Mouse (Mus musculus) gonadal fat pad, adult 2 months (tissue): ENCODE measurements around the gene Wfdc17. TPM values are rescaled to one million over a fixed set of nuclear protein-coding genes. Genes with fewer than 3 reads are reported as not detected.

Experiments used
- DNase-seq: peaks from one replicate; pipeline ENCODE4 v3.0.0-alpha.2; 2012; ENCODE audit warnings: low read depth
- polyA plus RNA-seq: library from polyadenylated mRNA; depleted of rRNA; stranded (reverse); fragments of >200 nt; gene quantifications from 2 replicates; pipeline ENCODE4 v1.2.3, GENCODE M21; 2012; rRNA removed

The Wfdc17 gene
- polyA plus RNA-seq, 1 experiment = 15.9 TPM

- no peak for DNase-seq
Measured at GRCm38 (mm10) chr11:83740443-83740991, 36.7 kb downstream of the Wfdc17 start.

DNA sequence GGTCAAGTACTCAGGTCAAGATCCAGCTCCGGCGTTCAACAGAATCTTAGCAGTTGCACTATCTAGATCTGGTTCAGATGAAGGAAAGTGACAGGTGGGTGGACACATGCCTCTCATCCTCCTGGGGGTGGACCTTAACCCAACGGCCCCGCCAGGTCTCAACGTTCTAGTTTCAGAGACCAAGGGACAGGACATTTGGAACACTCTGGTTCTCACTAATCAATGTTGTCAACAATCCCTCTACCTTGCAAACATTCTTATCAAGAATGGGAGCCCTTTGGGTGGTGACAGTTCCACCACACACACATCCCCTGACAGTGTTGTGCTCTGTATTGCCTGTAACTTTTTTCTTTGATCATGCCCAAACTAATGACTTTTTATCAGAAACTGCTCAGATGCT lies 38.0 kb downstream of the Wfdc17 start:
- DNase-seq = no peak

GRCm38 (mm10) chr11:83742731-83743355 lies 39.1 kb downstream of the Wfdc17 start:
- no peak for DNase-seq

GRCm38 (mm10) chr11:83743525-83743924 lies 39.7 kb downstream of the Wfdc17 start:
- DNase-seq = no peak

- DNase-seq = no peak
Measured at GRCm38 (mm10) chr11:83746152-83746551, 42.4 kb downstream of the Wfdc17 start.

DNA sequence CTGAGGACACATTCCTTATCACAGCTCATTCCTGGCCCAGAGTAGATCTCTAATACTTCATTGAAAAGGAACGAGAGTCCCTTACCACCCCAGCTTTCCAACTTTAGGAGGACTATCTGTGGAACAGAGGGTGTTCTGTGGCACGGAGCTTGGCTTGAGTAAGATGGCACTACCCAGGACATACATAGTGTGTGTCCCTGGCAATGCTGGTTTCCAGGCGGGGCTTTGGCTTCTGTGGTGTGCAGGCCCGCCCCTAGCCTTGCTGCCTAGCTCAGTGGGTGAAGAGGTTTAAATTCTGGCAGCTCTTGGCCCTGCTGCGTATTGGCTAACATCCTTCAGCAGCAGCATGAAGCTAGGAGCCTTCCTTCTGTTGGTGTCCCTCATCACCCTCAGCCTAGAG lies 42.9 kb downstream of the Wfdc17 start, which contains the start of gene Wfdc21:
TSS of gene Wfdc21 (plus strand) at position 260 of the 400 bp plus-strand sequence.
- no peak for DNase-seq

DNA sequence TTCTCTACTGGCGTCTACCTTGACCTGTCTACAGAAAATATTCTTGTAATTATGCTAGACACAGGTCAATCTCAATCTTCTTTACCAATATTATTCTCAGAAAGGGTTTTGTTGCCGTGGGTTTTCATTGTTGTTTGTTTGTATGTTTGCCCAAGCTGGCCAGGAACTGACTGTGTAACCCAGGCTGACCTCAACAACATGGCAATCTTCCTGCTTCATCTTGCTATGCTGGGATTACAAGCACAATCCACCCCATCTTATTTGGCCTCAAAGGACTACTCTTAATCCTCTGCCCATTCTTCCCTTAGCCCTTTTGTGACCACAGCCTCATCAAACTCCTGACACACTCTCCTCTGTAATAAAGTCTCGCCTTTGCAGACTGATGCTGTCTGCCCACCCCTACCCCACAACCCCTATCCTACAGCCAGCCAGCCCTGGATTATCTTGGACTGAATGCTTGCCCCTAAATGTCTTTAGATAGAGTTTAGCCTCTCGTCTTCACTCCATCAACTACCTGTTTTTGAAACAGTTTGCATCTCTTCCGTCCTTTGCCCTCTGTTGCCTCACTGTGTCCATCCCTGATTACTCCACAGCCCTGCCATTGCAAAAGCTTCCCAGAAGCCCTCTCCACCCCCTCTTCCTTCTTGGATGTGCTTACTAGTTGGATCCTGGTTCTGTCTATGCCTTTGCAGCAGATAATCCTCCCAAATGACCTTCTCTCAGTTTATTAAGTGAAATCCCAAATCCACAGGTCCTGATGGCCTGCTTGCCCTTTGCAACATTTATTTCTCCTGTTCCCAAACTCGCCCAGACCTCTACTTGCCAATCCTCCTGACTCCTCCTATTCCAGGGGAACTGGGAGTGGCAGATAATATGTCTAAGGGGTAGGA lies 43.8 kb downstream of the Wfdc17 start:
- no peak for DNase-seq

DNA sequence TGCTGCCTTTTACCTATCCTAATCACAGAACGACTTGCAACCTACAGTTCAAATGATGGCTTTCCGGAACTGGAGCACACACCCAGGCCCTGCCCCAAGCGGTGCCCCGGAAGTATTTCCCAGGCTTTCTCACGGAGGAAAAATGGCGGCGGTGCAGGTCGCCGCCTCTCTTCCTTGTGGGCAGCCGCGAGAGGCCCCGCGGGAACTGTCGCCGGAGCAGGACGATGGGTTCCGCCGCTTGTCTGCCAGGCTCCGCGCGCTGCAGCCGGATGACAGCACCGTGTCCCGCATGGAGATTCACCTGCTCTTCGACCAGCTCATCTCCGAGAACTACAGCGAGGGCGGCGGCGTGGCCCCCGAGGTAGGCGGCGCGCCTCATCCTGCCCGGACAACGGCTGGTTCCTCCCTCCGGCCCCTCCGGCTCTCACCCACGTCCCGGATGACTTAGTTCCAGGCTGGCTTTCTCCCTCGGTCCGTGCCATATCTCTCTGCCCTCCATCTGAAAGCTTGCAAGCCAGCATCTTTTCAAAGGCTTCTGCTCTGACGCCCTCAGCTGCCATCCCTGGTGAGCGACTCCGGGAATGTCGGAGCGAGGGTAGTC lies 49.9 kb downstream of the Wfdc17 start, which contains the start of gene Heatr6:
TSS of gene Heatr6 (plus strand) at position 116 of the 601 bp plus-strand sequence.
- DNase-seq = no peak

DNA sequence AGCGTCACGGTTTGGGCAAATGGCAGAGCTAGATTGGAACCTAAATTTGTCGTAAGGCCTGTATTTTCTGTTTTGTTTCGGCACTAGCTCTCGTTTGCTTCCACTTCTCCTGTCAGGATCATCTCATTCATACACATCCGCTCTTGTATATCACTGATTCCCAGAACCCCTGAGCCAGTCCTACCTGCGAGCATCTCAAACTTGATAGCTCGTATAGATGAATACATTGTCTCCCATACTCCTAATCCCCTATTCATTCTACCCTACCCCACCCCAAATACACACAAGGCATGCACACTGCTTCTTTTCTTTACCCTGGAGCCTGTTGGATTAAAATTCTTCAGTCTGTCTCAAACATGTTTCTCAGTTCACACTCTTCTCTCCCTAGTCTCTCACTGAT lies 50.4 kb downstream of the Wfdc17 start:
- DNase-seq = no peak

Other genes starting within 250 kb of the Wfdc17 start
- gene Mmp28, start 240.9 kb upstream of the Wfdc17 start, polyA plus RNA-seq = 24.4 and 30.7 TPM in 2 replicates
- gene Taf15, start 230.9 kb upstream of the Wfdc17 start, polyA plus RNA-seq = 9.0 and 13.5 TPM in 2 replicates
- not detected in 2 replicates for gene Heatr9, start 181.8 kb upstream of the Wfdc17 start, polyA plus RNA-seq
- 19.1 and 24.7 TPM in 2 replicates for gene Ccl5, start 173.5 kb upstream of the Wfdc17 start, polyA plus RNA-seq
- 8.2 and 12.1 TPM in 2 replicates for gene Ccl9, start 125.4 kb upstream of the Wfdc17 start, polyA plus RNA-seq
- 22.6 and 37.3 TPM in 2 replicates for gene Ccl6, start 110.9 kb upstream of the Wfdc17 start, polyA plus RNA-seq
- gene Rpl9-ps1, start 58.4 kb upstream of the Wfdc17 start, polyA plus RNA-seq = not detected in 2 replicates
- gene Ccl3, start 54.6 kb upstream of the Wfdc17 start, polyA plus RNA-seq = 1.2 and 1.8 TPM in 2 replicates
- gene Ccl4, start 41.4 kb upstream of the Wfdc17 start, polyA plus RNA-seq = 0.66 and 1.2 TPM in 2 replicates
- gene Wfdc18, start 5.0 kb downstream of the Wfdc17 start, polyA plus RNA-seq = 0.28 TPM in 1 of 2 replicates, not detected in the other
- 82.2 and 198 TPM in 2 replicates for gene Wfdc21, start 42.9 kb downstream of the Wfdc17 start, polyA plus RNA-seq
- 15.9 and 16.0 TPM in 2 replicates for gene Heatr6, start 49.7 kb downstream of the Wfdc17 start, polyA plus RNA-seq
- gene Hnf1b, start 146.1 kb downstream of the Wfdc17 start, polyA plus RNA-seq = 26.8 and 42.5 TPM in 2 replicates
- 6.2 and 7.5 TPM in 2 replicates for gene Ddx52, start 238.1 kb downstream of the Wfdc17 start, polyA plus RNA-seq